Mouse (Mus musculus) kidney, adult 2 months (tissue): ENCODE measurements at regions not wholly inside any gene's neighbourhood (a gene's known extent, or its start where the extent isn't known, plus 50 kb on each side); places are given as distances from the start of the nearest gene placed in this dataset.

Experiments used
- CTCF ChIP-seq: fragments of 200-500 bp; conservative IDR thresholded peaks from 2 replicates; pipeline ENCODE4 v1.5.1; 2011; ENCODE audit warnings: low read depth, mild to moderate bottlenecking, control low read depth, low read length, moderate library complexity, mixed read lengths; ENCODE audit not compliant: insufficient read depth, insufficient read length
- POLR2A ChIP-seq: fragments of 200-500 bp; IDR thresholded peaks from one replicate; pipeline ENCODE4 v1.6.1; 2011; ENCODE audit warnings: low read depth, low read length, control low read depth

DNA sequence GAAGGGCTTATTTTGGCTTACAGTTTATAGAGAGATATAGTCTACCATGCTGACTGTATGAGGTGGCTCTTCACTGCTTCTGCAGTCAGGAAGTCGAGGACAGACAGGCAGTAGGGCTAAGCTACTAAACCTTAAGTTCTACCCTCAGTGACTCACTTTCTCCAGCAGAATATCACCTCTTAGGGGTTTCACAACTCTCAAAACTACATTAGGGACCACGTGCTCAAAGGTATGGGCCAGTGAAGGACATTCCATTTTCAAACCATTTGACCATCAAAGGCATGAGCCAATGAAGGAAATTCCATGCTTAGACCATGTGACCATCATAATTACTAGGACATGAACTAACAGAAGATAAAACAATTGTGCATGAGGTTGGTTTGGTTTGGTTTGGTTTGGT, 186.6 kb upstream of the Zpld1 start:
- TF ChIP-seq POLR2A (no peak), CTCF (no peak)
